Mouse (Mus musculus): ENCODE results near the gene Rnf216.
A peak's percentile ranks its signal among the peaks of the same experiment; 100 is the strongest.
"Not testable (repeated sequence)": the region's sequence is repeated elsewhere in the genome, so short reads cannot be mapped to it uniquely, and the experiment has no call there.

Gene Rnf216

DNA sequence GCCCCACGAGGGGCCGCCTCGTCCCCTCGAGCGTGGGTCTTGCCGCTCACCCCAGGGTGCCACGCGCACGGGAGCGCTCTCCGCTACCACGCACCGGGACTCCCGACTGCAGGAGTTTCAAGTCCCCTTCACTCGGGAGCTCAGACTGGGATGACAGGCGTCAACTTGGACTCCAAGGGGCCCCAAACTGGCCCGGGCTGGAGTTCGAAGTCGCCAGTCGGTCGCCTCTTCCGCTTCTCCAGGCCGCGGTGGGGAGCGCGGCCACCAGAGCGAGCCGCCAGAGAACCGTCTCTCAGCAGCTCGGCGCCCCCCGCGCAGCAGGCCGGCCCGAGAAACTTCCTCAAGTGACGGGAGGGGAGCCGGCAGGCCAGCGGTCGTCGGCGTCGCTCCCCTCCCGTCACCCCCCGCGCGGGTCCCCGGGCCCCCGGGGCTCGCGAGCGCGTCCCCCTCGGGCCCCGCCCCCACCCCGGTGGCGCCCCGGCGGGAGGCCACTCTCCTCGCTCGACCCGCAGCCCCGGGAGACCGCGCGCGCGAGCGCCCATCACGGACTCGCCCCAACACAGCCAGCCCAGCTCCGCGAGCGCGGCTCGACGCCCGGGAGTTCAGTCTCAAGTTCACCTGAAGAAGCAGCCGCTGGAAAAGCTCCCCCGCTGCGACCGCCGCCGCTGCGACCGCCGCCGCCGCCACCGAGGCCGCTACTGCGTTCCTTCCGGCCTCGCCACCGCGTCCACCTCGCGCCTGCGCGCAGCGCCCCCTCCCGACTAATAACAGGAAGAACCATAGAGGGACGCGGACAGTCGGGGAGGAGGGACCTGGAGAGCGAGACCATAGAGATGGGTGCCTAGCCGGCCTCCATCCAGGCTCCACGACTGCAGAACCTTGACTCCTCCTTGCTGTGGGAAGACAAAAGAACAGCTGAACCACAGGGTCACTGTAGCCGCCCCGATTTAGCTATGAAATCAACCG, at the start of gene Rnf216:
Gene Rnf216, minus strand, starts transcription at position 714 of the 966 bp plus-strand sequence.
- DNase-seq (ENCODE audit: extremely low read depth, low read depth) = peak; percentile 79

DNA sequence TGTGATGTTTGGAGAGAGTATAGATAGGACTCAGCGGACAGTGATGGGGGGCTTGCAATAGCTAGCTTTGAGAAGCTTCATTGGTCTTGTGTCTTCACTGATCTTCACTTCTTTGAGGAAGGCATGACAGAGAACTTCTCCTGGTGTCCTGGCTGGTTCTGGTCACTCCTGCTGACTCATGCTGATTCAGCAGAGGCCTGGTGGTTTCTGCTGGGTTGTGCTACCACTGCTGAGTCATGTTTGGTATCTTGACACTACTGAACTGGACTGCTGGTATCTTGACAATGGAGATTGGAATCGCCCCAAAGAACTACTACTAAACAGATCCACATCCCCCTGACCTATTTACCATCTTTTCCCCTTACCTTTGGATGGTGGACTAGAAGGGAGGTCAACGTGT, 42.7 kb upstream of the Rnf216 start:
- no peak for DNase-seq (ENCODE audit: extremely low read depth, low read depth)

DNA sequence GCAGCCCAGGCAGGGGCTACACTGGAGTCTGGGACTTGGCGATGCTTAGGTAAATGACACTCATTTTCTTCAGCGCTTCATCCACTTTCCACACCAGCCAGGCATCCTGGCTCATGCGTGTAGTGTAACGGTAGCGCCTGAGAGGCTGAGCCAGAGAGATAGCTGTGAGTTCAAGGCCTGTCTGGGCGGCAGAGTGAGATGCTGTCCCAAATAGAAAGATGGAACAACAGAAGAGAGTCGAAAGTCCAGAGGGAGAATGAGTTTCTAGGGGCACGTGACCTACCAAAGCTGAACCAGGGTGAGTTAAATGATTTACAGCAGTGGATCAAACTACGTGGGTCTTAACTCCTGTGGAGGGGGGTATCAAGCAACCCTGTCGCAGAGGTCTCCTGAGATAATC, 41.0 kb upstream of the Rnf216 start:
- no peak for DNase-seq (ENCODE audit: extremely low read depth, low read depth)

GRCm38 (mm10) chr5:143150044-143150443, 37.2 kb upstream of the Rnf216 start:
- DNase-seq (ENCODE audit: extremely low read depth, low read depth) = no peak

GRCm38 (mm10) chr5:143149536-143149935, 36.7 kb upstream of the Rnf216 start:
- no peak for DNase-seq (ENCODE audit: extremely low read depth, low read depth)

GRCm38 (mm10) chr5:143148661-143149060, 35.9 kb upstream of the Rnf216 start:
- no peak for DNase-seq (ENCODE audit: extremely low read depth, low read depth)

DNA sequence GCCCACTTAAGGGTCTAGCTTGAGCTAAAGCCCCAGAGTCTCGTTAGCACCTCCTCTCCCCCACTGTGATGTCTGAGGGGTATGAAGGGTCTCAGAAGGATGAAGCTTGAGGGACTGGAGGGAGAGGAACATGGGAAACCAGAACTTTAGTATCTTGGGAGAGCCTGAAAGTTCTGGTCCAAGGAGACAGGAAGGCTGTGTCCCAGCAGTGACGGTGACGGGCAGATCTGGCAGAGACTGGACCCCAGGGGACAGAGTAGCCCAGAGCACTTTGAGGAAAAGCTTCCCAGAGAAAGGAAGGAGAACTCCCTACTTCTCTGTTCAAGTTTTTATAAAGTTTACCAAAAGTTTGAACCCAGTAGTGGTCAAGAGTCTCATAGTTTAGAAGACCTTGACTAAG, 34.7 kb upstream of the Rnf216 start, which contains the start of gene Olfr718-ps1:
Gene Olfr718-ps1, minus strand, starts transcription at position 101 of the 400 bp plus-strand sequence.
- DNase-seq (ENCODE audit: extremely low read depth, low read depth) = no peak

DNA sequence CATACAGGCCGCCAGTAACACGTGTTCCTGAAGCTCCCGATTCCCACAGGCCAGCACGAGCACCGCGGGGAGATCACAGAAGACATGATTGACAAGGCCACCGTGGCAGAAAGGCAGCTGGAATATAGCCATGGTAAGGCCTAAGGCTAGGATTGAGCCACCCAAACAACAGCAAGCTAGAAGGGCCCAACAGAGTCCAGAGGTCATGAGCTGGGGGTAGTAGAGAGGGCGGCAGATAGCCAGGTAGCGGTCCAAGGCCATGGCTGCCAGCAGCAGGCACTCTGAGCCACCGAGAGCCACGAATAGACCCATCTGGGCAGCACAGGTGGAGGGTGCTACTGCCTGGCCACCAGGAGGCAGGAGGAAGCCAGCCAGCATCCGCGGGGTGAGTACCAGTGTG, 24.8 kb upstream of the Rnf216 start:
- no peak for DNase-seq (ENCODE audit: extremely low read depth, low read depth)

- peak; percentile 19 for DNase-seq (ENCODE audit: extremely low read depth, low read depth)
These were observed 22.2 kb upstream of the Rnf216 start for GRCm38 (mm10) chr5:143135042-143135441.

- not testable (repeated sequence) for DNase-seq (ENCODE audit: extremely low read depth, low read depth)
These were observed 21.6 kb upstream of the Rnf216 start for GRCm38 (mm10) chr5:143134216-143135010.

DNA sequence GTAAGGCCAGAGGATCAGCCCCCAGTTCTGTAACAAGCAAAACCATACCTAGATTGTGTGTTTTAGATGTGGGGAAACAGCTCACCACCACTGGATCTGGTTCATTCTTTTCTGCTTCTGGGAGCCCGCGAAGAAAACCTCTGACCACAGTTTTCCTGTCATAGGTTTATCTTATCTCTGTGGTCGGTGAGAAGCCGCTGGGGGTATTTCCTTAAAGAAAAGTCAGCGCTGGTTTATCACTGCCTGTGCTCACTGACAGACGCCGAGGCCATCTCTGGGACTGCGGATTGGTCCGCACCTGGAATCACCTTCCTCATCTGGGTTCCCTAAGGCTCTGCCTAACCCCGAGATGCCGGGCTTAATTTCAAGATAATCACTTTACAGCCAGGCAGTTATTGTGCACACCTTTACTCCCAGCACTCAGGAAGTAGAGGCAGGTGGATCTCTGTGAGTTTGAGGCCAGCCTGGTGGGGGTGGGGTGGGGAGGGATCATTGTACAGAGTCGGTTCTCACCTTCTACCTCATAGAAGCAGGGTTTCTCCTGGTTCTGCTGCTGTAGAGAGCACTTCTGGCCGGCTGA, 20.2 kb upstream of the Rnf216 start:
- DNase-seq (ENCODE audit: extremely low read depth, low read depth) = peak; percentile 54

- DNase-seq (ENCODE audit: extremely low read depth, low read depth) = no peak
These were observed 17.5 kb upstream of the Rnf216 start for GRCm38 (mm10) chr5:143130342-143130741.

- DNase-seq (ENCODE audit: extremely low read depth, low read depth) = no peak
These were observed 16.3 kb upstream of the Rnf216 start for GRCm38 (mm10) chr5:143129101-143129500.

DNA sequence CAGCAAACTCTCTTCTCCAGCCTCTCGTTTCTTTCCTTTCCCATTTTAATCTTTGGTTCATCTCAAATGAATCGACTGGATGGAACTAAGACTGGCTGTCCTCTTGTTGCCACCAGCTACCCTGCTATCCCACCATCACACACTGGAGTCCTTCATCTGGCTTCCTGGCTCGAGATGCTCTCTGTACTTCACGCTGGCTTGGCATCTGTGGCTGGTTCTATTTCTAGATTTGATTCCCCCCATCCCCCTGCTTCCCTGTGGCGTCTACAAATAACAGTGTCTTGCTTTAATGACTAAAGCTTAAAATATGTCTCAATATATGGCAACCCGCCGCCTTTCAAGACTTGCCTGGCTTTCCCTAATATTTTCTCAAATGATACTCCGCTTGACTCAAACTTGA, 15.0 kb upstream of the Rnf216 start:
- no peak for DNase-seq (ENCODE audit: extremely low read depth, low read depth)

GRCm38 (mm10) chr5:143126908-143127307, 14.1 kb upstream of the Rnf216 start:
- no peak for DNase-seq (ENCODE audit: extremely low read depth, low read depth)

GRCm38 (mm10) chr5:143126089-143126488, 13.3 kb upstream of the Rnf216 start:
- DNase-seq (ENCODE audit: extremely low read depth, low read depth) = no peak

GRCm38 (mm10) chr5:143125601-143126000, 12.8 kb upstream of the Rnf216 start:
- no peak for DNase-seq (ENCODE audit: extremely low read depth, low read depth)

DNA sequence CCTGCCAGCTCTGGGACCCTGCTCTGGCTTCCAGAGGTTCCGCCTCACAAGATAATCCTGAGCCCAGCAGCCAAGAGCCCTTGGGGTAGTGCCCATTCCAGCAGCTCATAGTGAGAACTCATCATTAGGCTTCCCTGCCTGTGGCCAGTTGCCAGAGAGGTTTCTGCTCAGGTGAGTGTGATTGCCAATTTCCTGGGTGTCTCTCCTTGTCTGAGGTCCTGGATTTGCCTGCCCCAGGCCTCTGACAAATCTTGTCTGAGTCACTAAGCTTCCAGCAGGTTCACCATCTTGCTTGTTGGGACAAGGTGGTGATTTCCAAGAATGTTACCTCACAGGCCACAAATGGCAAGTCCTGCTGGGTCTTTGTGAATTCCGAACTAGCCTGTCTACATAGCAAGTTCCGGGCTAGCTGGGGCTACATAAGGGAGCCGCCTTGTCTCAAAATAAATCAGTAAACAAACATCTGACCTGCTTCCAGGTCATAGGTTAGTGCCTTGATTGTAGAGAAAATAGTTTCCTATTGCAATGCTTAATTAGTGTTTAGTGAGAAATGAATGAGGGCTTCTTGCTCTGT, 12.1 kb upstream of the Rnf216 start:
- DNase-seq (ENCODE audit: extremely low read depth, low read depth) = no peak

DNA sequence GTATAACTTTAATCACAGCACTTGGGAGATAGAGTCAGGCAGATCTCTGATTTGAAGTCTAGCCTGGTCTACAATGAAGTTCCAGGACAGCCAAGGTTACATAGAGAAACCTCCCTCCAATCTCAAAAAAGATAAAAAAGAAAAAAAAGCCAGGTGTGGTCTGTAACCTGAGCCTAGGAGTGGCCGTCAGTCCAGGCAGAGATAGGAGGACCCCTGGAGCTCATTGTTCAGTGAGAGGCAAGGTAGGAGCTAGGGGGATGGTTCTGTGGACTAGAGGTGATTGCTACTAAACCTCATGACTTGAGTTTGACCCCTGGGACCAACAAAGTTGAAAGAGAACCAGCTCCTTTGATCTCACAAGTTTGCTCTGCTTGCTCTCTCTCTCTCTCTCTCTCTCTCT, 9.9 kb upstream of the Rnf216 start:
- no peak for DNase-seq (ENCODE audit: extremely low read depth, low read depth)

DNA sequence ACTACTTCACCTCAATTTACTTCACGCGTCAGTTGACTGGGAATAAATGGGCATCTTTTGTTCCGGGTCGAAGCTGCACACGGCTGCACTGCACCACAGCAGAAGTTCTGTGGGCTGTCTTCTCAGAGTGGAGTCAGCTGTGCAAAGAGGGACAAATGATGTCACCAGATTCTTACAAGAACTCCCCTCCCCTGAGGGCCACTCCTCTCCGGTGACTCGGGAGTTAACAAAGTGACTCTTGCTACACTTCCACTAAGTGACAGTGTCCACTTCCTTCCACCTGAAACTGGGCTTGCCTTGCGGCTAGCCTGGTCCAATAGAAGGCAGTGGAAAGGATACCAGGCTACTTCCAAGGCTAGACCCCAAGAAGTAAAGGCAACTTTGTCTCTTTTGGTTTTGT, 9.3 kb upstream of the Rnf216 start:
- DNase-seq (ENCODE audit: extremely low read depth, low read depth) = no peak

GRCm38 (mm10) chr5:143106842-143107241, 6.0 kb downstream of the Rnf216 start:
- no peak for DNase-seq (ENCODE audit: extremely low read depth, low read depth)
